10 mouse cellular contexts compared by ENCODE assay signal in genomic region chr7:89248135-89248850, GRCm38 (mm10).
DNase-seq lines count a peak whose midpoint lies in the region; ATAC-seq lines count a peak whose summit lies in the region.
"Had no signal": no experiment of that assay in that cellular context is flagged by ENCODE, and none has a peak within 500 bp of the region (broad histone marks: within the 10 kb centered on the region; RNA-seq: fewer than 3 reads in every experiment).

No protein-coding gene starts in this region.

- DNase-seq in layer of hippocampus, adult 9-11 months, result peak; percentile 48
- DNase-seq in layer of hippocampus, postnatal 36 days, result no peak
- peak; percentile 67 for DNase-seq in embryonic facial prominence, embryonic 14.5 days (ENCODE audit: low spot score)
- DNase-seq in thymus, postnatal 10 days (ENCODE audit: low spot score in 2 of 2), result peak; percentile 11 to 34
- DNase-seq in c-Kit-positive CD71-positive TER-119-positive erythroid progenitor cells, embryonic 14.5 days (ENCODE audit: low spot score), result no peak

- no peak overlapping the region for H3K4me3 ChIP-seq in embryonic facial prominence, embryonic 14.5 days (ENCODE audit: low read depth, low read length)
- no peak overlapping the region for H3K4me3 ChIP-seq in lung, embryonic 16.5 days (ENCODE audit: low read length)
- no peak overlapping the region for H3K4me3 ChIP-seq in midbrain, embryonic 16.5 days (ENCODE audit: low read depth, low read length)
- no peak overlapping the region for H3K4me3 ChIP-seq in midbrain, embryonic 15.5 days
- H3K4me3 ChIP-seq: embryonic facial prominence, embryonic 12.5 days had no signal

- 50% methylated on average over 7 of the region's 7 CpGs for WGBS in embryonic facial prominence, embryonic 14.5 days
- WGBS in lung, embryonic 16.5 days, result 10% methylated on average over 7 of the region's 7 CpGs
- WGBS in midbrain, embryonic 16.5 days, result 75% methylated on average over 7 of the region's 7 CpGs
- 74% methylated on average over 7 of the region's 7 CpGs for WGBS in midbrain, embryonic 15.5 days

- H3K4me2 ChIP-seq in embryonic facial prominence, embryonic 14.5 days (ENCODE audit: low read depth, low read length), result no peak overlapping the region
- H3K4me2 ChIP-seq in lung, embryonic 16.5 days (ENCODE audit: low read depth, low read length), result no peak overlapping the region
- no peak overlapping the region for H3K4me2 ChIP-seq in midbrain, embryonic 16.5 days (ENCODE audit: low read length)
- no peak overlapping the region for H3K4me2 ChIP-seq in midbrain, embryonic 15.5 days
- H3K4me2 ChIP-seq: embryonic facial prominence, embryonic 12.5 days had no signal

- H3K36me3 ChIP-seq in embryonic facial prominence, embryonic 14.5 days (ENCODE audit: control insufficient read depth, insufficient read depth, low read length), result no peaks in the 10 kb centered on the region
- no peaks in the 10 kb centered on the region for H3K36me3 ChIP-seq in lung, embryonic 16.5 days (ENCODE audit: control insufficient read depth, insufficient read depth, low read length)
- no peaks in the 10 kb centered on the region for H3K36me3 ChIP-seq in midbrain, embryonic 16.5 days (ENCODE audit: control insufficient read depth, insufficient read depth, low read length)
- no peaks in the 10 kb centered on the region for H3K36me3 ChIP-seq in midbrain, embryonic 15.5 days (replicated peaks)
- H3K36me3 ChIP-seq: embryonic facial prominence, embryonic 12.5 days had no signal

- H3K9ac ChIP-seq in embryonic facial prominence, embryonic 14.5 days (ENCODE audit: low read depth, low read length), result no peak overlapping the region
- H3K9ac ChIP-seq in lung, embryonic 16.5 days (ENCODE audit: low read length), result no peak overlapping the region
- H3K9ac ChIP-seq in midbrain, embryonic 16.5 days (ENCODE audit: low read depth, low read length), result no peak overlapping the region
- no peak overlapping the region for H3K9ac ChIP-seq in midbrain, embryonic 15.5 days
- H3K9ac ChIP-seq: embryonic facial prominence, embryonic 12.5 days had no signal

- H3K27me3 ChIP-seq in embryonic facial prominence, embryonic 14.5 days (replicated peaks; ENCODE audit: control insufficient read depth, insufficient read depth, low read length), result no peaks in the 10 kb centered on the region
- no peaks in the 10 kb centered on the region for H3K27me3 ChIP-seq in lung, embryonic 16.5 days (ENCODE audit: control insufficient read depth, insufficient read depth, low read depth, low read length)
- H3K27me3 ChIP-seq in midbrain, embryonic 16.5 days (ENCODE audit: control insufficient read depth, insufficient read depth, low read depth, low read length), result no peaks in the 10 kb centered on the region
- H3K27me3 ChIP-seq in midbrain, embryonic 15.5 days (replicated peaks), result no peaks in the 10 kb centered on the region
- H3K27me3 ChIP-seq: embryonic facial prominence, embryonic 12.5 days had no signal

- H3K4me1 ChIP-seq in embryonic facial prominence, embryonic 14.5 days (ENCODE audit: control insufficient read depth, insufficient read depth, low read length), result no peaks in the 10 kb centered on the region
- peaks cover 12% of the 10 kb centered on the region for H3K4me1 ChIP-seq in lung, embryonic 16.5 days (replicated peaks; ENCODE audit: control insufficient read depth, insufficient read depth, low read length)
- no peaks in the 10 kb centered on the region for H3K4me1 ChIP-seq in midbrain, embryonic 16.5 days (ENCODE audit: control insufficient read depth, insufficient read depth, low read length)
- H3K4me1 ChIP-seq in midbrain, embryonic 15.5 days, result no peaks in the 10 kb centered on the region
- H3K4me1 ChIP-seq: embryonic facial prominence, embryonic 12.5 days had no signal

- no peak overlapping the region for H3K27ac ChIP-seq in embryonic facial prominence, embryonic 14.5 days (replicated peaks; ENCODE audit: low read depth, low read length)
- H3K27ac ChIP-seq in lung, embryonic 16.5 days (ENCODE audit: low read length), result peak overlapping the region; percentile 53; the same call in 1 of the 2 replicates
- no peak overlapping the region for H3K27ac ChIP-seq in midbrain, embryonic 16.5 days (ENCODE audit: low read length)
- H3K27ac ChIP-seq in midbrain, embryonic 15.5 days, result no peak overlapping the region
- H3K27ac ChIP-seq: embryonic facial prominence, embryonic 12.5 days; stomach, postnatal 0 days had no signal

- H3K9me3 ChIP-seq in embryonic facial prominence, embryonic 14.5 days (ENCODE audit: control insufficient read depth, low read length), result no peaks in the 10 kb centered on the region
- H3K9me3 ChIP-seq in lung, embryonic 16.5 days (ENCODE audit: control insufficient read depth, low read length), result no peaks in the 10 kb centered on the region
- no peaks in the 10 kb centered on the region for H3K9me3 ChIP-seq in midbrain, embryonic 16.5 days (replicated peaks; ENCODE audit: control insufficient read depth, low read length, poor library complexity, severe bottlenecking)
- H3K9me3 ChIP-seq in midbrain, embryonic 15.5 days, result no peaks in the 10 kb centered on the region
- H3K9me3 ChIP-seq: embryonic facial prominence, embryonic 12.5 days had no signal

- ATAC-seq in embryonic facial prominence, embryonic 14.5 days (ENCODE audit: low read depth), result no peak
- ATAC-seq in lung, embryonic 16.5 days (ENCODE audit: low read depth), result peak; percentile 53; the same call in 1 of the 2 replicates
- ATAC-seq in midbrain, embryonic 16.5 days, result no peak
- no peak for ATAC-seq in midbrain, embryonic 15.5 days (replicated peaks)

Comparison
In these comparisons a context has a peak if more than half of its experiments do, and no peak if none do; other contexts are left out.
1. DNase-seq: peak in layer of hippocampus, adult 9-11 months (single experiment), embryonic facial prominence, embryonic 14.5 days (single experiment) and thymus, postnatal 10 days (2 of 2); none in layer of hippocampus, postnatal 36 days (0 of 2) and c-Kit-positive CD71-positive TER-119-positive erythroid progenitor cells, embryonic 14.5 days (single experiment).